Mouse (Mus musculus): ENCODE results near the gene Lgals3. TPM values are rescaled to one million over a fixed set of nuclear protein-coding genes. Genes with fewer than 3 reads are reported as not detected.

Lgals3 gene
- polyA plus RNA-seq, 1 experiment from 2014 or later = 1.5 TPM

- Histone ChIP-seq H3K4me2 (ENCODE audit: low read depth, low read length) (peak within 1 kb of the TSS; percentile 70), H3K36me3 (replicated peaks; ENCODE audit: control insufficient read depth, insufficient read depth, low read depth, low read length) (peaks cover 3% of the 10 kb centered on the region; the same call in 1 of the 2 replicates), H3K9me3 (replicated peaks; ENCODE audit: control insufficient read depth, low read length) (no peaks in the 10 kb centered on the region), H3K27me3 (ENCODE audit: control insufficient read depth, insufficient read depth, low read length) (no peaks in the 10 kb centered on the region), H3K9ac (replicated peaks; ENCODE audit: low read length) (peak within 1 kb of the TSS; percentile 66), H3K4me1 (ENCODE audit: control insufficient read depth, insufficient read depth, low read length) (peaks cover 3% of the 10 kb centered on the region; the same call in 1 of the 2 replicates), H3K27ac (replicated peaks; ENCODE audit: low read depth, low read length) (no peak within 1 kb of the TSS), H3K4me3 (ENCODE audit: low read depth, low read length) (peak within 1 kb of the TSS; percentile 51)
- DNase-seq (ENCODE audit: low spot score) (peak; percentile 97), ATAC-seq (replicated peaks; ENCODE audit: insufficient number of reproducible peaks, low FRiP score, low TSS enrichment, low read depth) (peak; percentile 92)
- WGBS = 2% methylated on average over 36 of the region's 36 CpGs
Observed at GRCm38 (mm10) chr14:47417775-47418665, 50.5 kb downstream of the Lgals3 start, which contains the start of gene Dlgap5. Gene Dlgap5 (minus strand): TSS chr14:47418407.

DNA sequence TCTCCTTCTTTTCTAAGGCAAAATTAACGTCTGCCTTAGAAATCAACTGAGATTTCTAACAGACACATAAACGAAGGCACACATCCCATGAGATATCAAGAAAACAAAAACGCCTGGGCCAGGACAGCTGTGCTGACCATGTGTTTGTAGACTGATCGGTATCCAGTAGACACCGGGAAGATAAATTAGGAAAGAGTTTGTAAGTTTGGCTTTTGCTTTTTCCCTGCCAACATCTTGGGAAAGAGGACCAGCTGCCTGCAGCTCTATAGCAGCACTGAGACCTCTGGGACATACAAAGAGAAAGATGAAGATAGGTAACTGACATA, 51.1 kb downstream of the Lgals3 start:
- Histone ChIP-seq H3K27me3 (ENCODE audit: control insufficient read depth, insufficient read depth, low read length) (no peaks in the 10 kb centered on the region), H3K4me1 (ENCODE audit: control insufficient read depth, insufficient read depth, low read length) (peaks cover 3% of the 10 kb centered on the region; the same call in 1 of the 2 replicates), H3K27ac (replicated peaks; ENCODE audit: low read depth, low read length) (no peak overlapping the region), H3K9me3 (replicated peaks; ENCODE audit: control insufficient read depth, low read length) (no peaks in the 10 kb centered on the region), H3K36me3 (replicated peaks; ENCODE audit: control insufficient read depth, insufficient read depth, low read depth, low read length) (peaks cover 3% of the 10 kb centered on the region; the same call in 1 of the 2 replicates), H3K4me2 (ENCODE audit: low read depth, low read length) (peak overlapping the region; percentile 37; the same call in 1 of the 2 replicates), H3K9ac (replicated peaks; ENCODE audit: low read length) (peak overlapping the region; percentile 19), H3K4me3 (ENCODE audit: low read depth, low read length) (peak overlapping the region; percentile 51; the same call in 1 of the 2 replicates)
- DNase-seq (ENCODE audit: low spot score) = no peak
- 47% methylated on average over 5 of the region's 5 CpGs for WGBS
- no peak for ATAC-seq (replicated peaks; ENCODE audit: insufficient number of reproducible peaks, low FRiP score, low TSS enrichment, low read depth)

DNA sequence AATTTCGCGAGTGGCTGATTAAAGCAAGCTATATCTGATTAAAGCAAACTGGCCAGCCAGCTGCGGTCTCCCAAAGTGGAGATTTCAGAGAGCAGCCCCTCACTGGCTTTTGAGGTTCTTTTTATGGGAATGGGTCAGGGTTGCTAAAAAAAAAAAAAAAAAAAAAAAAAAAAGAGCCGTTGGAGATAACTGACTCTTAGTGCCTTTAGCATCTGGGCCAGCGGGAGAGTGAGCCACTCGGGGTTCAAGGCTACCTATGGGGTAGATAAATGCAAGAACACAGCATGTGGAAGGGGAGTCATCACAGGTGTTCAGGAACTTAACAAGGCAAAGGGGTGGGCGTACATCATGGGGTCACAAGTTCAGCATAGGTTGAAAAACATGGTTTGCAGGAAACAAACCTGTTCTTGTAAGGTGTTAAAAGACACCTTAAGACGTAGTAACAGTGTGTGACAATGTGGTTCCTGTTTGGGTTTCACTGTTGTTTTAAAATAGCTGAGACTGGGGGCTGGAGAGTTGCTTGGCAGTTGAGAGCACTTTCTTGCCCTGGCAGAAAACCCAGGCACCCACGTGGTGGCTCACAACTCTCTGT, 51.6 kb downstream of the Lgals3 start:
- H3K4me3 ChIP-seq (ENCODE audit: low read depth, low read length) = no peak overlapping the region
- H3K27ac ChIP-seq (replicated peaks; ENCODE audit: low read depth, low read length) = no peak overlapping the region
- H3K27me3 ChIP-seq (ENCODE audit: control insufficient read depth, insufficient read depth, low read length) = no peaks in the 10 kb centered on the region
- DNase-seq (ENCODE audit: low spot score) (no peak), ATAC-seq (replicated peaks; ENCODE audit: insufficient number of reproducible peaks, low FRiP score, low TSS enrichment, low read depth) (no peak)
- WGBS = 77% methylated on average over 9 of the region's 9 CpGs
- no peaks in the 10 kb centered on the region for H3K9me3 ChIP-seq (replicated peaks; ENCODE audit: control insufficient read depth, low read length)
- H3K4me1 ChIP-seq (ENCODE audit: control insufficient read depth, insufficient read depth, low read length) = peaks cover 3% of the 10 kb centered on the region; the same call in 1 of the 2 replicates
- H3K9ac ChIP-seq (replicated peaks; ENCODE audit: low read length) = no peak overlapping the region
- peaks cover 3% of the 10 kb centered on the region; the same call in 1 of the 2 replicates for H3K36me3 ChIP-seq (replicated peaks; ENCODE audit: control insufficient read depth, insufficient read depth, low read depth, low read length)
- H3K4me2 ChIP-seq (ENCODE audit: low read depth, low read length) = no peak overlapping the region

DNA sequence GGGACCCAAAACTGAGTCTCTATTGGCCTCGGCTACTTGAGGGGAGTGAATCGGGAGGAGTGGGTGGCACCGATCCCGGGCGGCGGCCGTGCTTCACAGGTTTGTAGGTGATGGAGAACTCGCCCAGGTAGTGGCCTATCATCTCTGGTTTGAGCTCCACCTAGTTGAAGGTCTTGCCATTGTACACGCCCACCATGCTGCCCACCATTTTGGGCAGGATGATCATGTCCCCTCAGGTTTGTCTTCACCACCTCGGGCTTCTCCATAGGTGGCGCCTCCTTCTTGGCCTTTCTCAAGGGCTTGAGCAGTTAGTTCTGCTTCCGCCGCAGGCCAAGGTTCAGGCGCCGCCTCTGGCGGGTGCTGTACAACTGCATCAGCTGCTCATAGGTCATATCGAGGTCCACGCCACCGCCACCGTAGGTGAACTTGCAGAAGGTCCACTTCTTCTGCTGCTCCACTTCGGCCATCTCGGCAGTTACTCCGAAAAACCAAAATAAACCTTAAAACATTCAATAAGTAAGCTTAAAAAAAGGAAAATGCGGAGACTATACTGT, 52.2 kb downstream of the Lgals3 start:
- H3K4me1 ChIP-seq (ENCODE audit: control insufficient read depth, insufficient read depth, low read length) = peaks cover 3% of the 10 kb centered on the region; the same call in 1 of the 2 replicates
- peaks cover 3% of the 10 kb centered on the region; the same call in 1 of the 2 replicates for H3K36me3 ChIP-seq (replicated peaks; ENCODE audit: control insufficient read depth, insufficient read depth, low read depth, low read length)
- no peak overlapping the region for H3K27ac ChIP-seq (replicated peaks; ENCODE audit: low read depth, low read length)
- no peaks in the 10 kb centered on the region for H3K9me3 ChIP-seq (replicated peaks; ENCODE audit: control insufficient read depth, low read length)
- H3K27me3 ChIP-seq (ENCODE audit: control insufficient read depth, insufficient read depth, low read length) = no peaks in the 10 kb centered on the region
- no peak overlapping the region for H3K4me2 ChIP-seq (ENCODE audit: low read depth, low read length)
- no peak for DNase-seq (ENCODE audit: low spot score)
- H3K4me3 ChIP-seq (ENCODE audit: low read depth, low read length) = no peak overlapping the region
- no peak overlapping the region for H3K9ac ChIP-seq (replicated peaks; ENCODE audit: low read length)
- ATAC-seq (replicated peaks; ENCODE audit: insufficient number of reproducible peaks, low FRiP score, low TSS enrichment, low read depth) = no peak
- 94% methylated on average over 24 of the region's 24 CpGs for WGBS

GRCm38 (mm10) chr14:47421606-47422005, 54.1 kb downstream of the Lgals3 start:
- no peak for ATAC-seq (replicated peaks; ENCODE audit: insufficient number of reproducible peaks, low FRiP score, low TSS enrichment, low read depth)
- WGBS = 36% methylated on average over 2 of the region's 2 CpGs
- H3K9me3 ChIP-seq (replicated peaks; ENCODE audit: control insufficient read depth, low read length) = no peaks in the 10 kb centered on the region

GRCm38 (mm10) chr14:47422466-47422865, 54.9 kb downstream of the Lgals3 start:
- Histone ChIP-seq H3K4me3 (ENCODE audit: low read depth, low read length) (no peak overlapping the region), H3K4me1 (ENCODE audit: control insufficient read depth, insufficient read depth, low read length) (no peaks in the 10 kb centered on the region), H3K36me3 (replicated peaks; ENCODE audit: control insufficient read depth, insufficient read depth, low read depth, low read length) (no peaks in the 10 kb centered on the region), H3K27me3 (ENCODE audit: control insufficient read depth, insufficient read depth, low read length) (no peaks in the 10 kb centered on the region), H3K4me2 (ENCODE audit: low read depth, low read length) (no peak overlapping the region), H3K9ac (replicated peaks; ENCODE audit: low read length) (no peak overlapping the region), H3K27ac (replicated peaks; ENCODE audit: low read depth, low read length) (no peak overlapping the region), H3K9me3 (replicated peaks; ENCODE audit: control insufficient read depth, low read length) (no peaks in the 10 kb centered on the region)
- DNase-seq (ENCODE audit: low spot score) (no peak), ATAC-seq (replicated peaks; ENCODE audit: insufficient number of reproducible peaks, low FRiP score, low TSS enrichment, low read depth) (no peak)
- WGBS = 62% methylated on average over 4 of the region's 4 CpGs

More at GRCm38 (mm10) chr14:47421606-47422005, 54.1 kb downstream of the Lgals3 start:
- Histone ChIP-seq H3K9ac (replicated peaks; ENCODE audit: low read length) (no peak overlapping the region), H3K36me3 (replicated peaks; ENCODE audit: control insufficient read depth, insufficient read depth, low read depth, low read length) (no peaks in the 10 kb centered on the region), H3K4me3 (ENCODE audit: low read depth, low read length) (no peak overlapping the region), H3K4me2 (ENCODE audit: low read depth, low read length) (no peak overlapping the region), H3K4me1 (ENCODE audit: control insufficient read depth, insufficient read depth, low read length) (peaks cover 3% of the 10 kb centered on the region; the same call in 1 of the 2 replicates), H3K27me3 (ENCODE audit: control insufficient read depth, insufficient read depth, low read length) (no peaks in the 10 kb centered on the region), H3K27ac (replicated peaks; ENCODE audit: low read depth, low read length) (no peak overlapping the region)
- DNase-seq (ENCODE audit: low spot score) = peak; percentile 60

DNA sequence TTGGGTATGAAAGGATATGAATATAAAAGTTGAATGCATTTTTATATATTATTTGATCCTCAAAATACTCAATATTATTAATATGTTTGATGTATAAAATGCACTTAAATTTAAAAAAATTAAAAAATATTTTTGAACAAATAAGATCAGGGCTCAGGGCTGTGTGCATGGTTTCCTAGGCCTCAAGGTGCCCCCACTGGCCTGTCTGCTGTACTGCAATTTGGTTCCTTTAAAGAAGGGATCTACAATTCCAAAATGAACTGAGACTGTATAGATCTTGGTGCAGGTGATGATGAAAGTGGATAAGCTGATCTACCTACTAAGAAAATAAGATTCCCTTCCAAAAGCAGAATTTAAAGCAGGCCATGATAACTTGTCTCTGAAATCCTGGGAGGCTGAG, 65.4 kb downstream of the Lgals3 start:
- ATAC-seq (replicated peaks; ENCODE audit: insufficient number of reproducible peaks, low FRiP score, low TSS enrichment, low read depth) = no peak

More for the DNA sequence above, 65.4 kb downstream of the Lgals3 start:
- no peaks in the 10 kb centered on the region for H3K27me3 ChIP-seq (ENCODE audit: control insufficient read depth, insufficient read depth, low read length)
- peak; percentile 35 for DNase-seq (ENCODE audit: low spot score)
- H3K27ac ChIP-seq (replicated peaks; ENCODE audit: low read depth, low read length) = no peak overlapping the region
- H3K4me1 ChIP-seq (ENCODE audit: control insufficient read depth, insufficient read depth, low read length) = no peaks in the 10 kb centered on the region
- H3K4me3 ChIP-seq (ENCODE audit: low read depth, low read length) = no peak overlapping the region
- no peak overlapping the region for H3K9ac ChIP-seq (replicated peaks; ENCODE audit: low read length)
- no peak overlapping the region for H3K4me2 ChIP-seq (ENCODE audit: low read depth, low read length)
- no peaks in the 10 kb centered on the region for H3K36me3 ChIP-seq (replicated peaks; ENCODE audit: control insufficient read depth, insufficient read depth, low read depth, low read length)
- H3K9me3 ChIP-seq (replicated peaks; ENCODE audit: control insufficient read depth, low read length) = no peaks in the 10 kb centered on the region

Measured in embryonic facial prominence, embryonic 11.5 days (tissue).